Mouse (Mus musculus): ENCODE measurements around the gene Xkrx. TPM values are rescaled to one million over a fixed set of nuclear protein-coding genes. Genes with fewer than 3 reads are reported as not detected.

Xkrx gene
- total and polyA plus RNA-seq, 2 experiments from 2014 or later = 0.05 to 0.98 TPM

GRCm38 (mm10) chrX:134163484-134163883 is 1.6 kb upstream of the Xkrx start:
- Histone ChIP-seq H3K9me3 (ENCODE audit: low read length) (no peaks in the 10 kb centered on the region), H3K4me1 (ENCODE audit: insufficient read depth, low read length) (no peaks in the 10 kb centered on the region), H3K4me2 (ENCODE audit: low read depth, low read length, poor library complexity, severe bottlenecking) (peak overlapping the region; percentile 52), H3K27ac (ENCODE audit: low read depth, low read length) (no peak overlapping the region), H3K9ac (replicated peaks; ENCODE audit: low read length, poor library complexity, severe bottlenecking) (no peak overlapping the region), H3K36me3 (ENCODE audit: insufficient read depth, low read length) (no peaks in the 10 kb centered on the region), H3K4me3 (ENCODE audit: low read depth, low read length) (no peak overlapping the region), H3K27me3 (ENCODE audit: insufficient read depth, low read length) (0 out of 2 replicates have a peak, but pooled peaks cover 5% of the 10 kb centered on the region)
- DNase-seq (ENCODE audit: low spot score) (no peak), ATAC-seq (ENCODE audit: low FRiP score) (no peak)
- TF ChIP-seq CTCF (IDR thresholded peaks at IDR 0.05) = no peak
- 45% methylated on average over 4 of the region's 4 CpGs for WGBS

- Histone ChIP-seq H3K4me3 (ENCODE audit: low read depth, low read length) (peak overlapping the region; percentile 36), H3K9ac (replicated peaks; ENCODE audit: low read length, poor library complexity, severe bottlenecking) (no peak overlapping the region), H3K27me3 (ENCODE audit: insufficient read depth, low read length) (0 out of 2 replicates have a peak, but pooled peaks cover 5% of the 10 kb centered on the region), H3K36me3 (ENCODE audit: insufficient read depth, low read length) (no peaks in the 10 kb centered on the region), H3K4me2 (ENCODE audit: low read depth, low read length, poor library complexity, severe bottlenecking) (peak overlapping the region; percentile 52), H3K9me3 (ENCODE audit: low read length) (no peaks in the 10 kb centered on the region), H3K27ac (ENCODE audit: low read depth, low read length) (no peak overlapping the region), H3K4me1 (ENCODE audit: insufficient read depth, low read length) (no peaks in the 10 kb centered on the region)
- TF ChIP-seq CTCF (IDR thresholded peaks at IDR 0.05) = no peak
- ATAC-seq (ENCODE audit: low FRiP score) (no peak), DNase-seq (ENCODE audit: low spot score) (no peak)
- 26% methylated on average over 11 of the region's 11 CpGs for WGBS
Measured at GRCm38 (mm10) chrX:134162826-134163225, 950 bp upstream of the Xkrx start.

- DNase-seq (ENCODE audit: low spot score) = no peak
- 0 out of 2 replicates have a peak, but pooled peaks cover 5% of the 10 kb centered on the region for H3K27me3 ChIP-seq (ENCODE audit: insufficient read depth, low read length)
- H3K4me2 ChIP-seq (ENCODE audit: low read depth, low read length, poor library complexity, severe bottlenecking) = no peak overlapping the region
- H3K36me3 ChIP-seq (ENCODE audit: insufficient read depth, low read length) = no peaks in the 10 kb centered on the region
- no peak for TF ChIP-seq CTCF (IDR thresholded peaks at IDR 0.05)
- ATAC-seq (ENCODE audit: low FRiP score) = no peak
- no peak overlapping the region for H3K9ac ChIP-seq (replicated peaks; ENCODE audit: low read length, poor library complexity, severe bottlenecking)
- no peaks in the 10 kb centered on the region for H3K9me3 ChIP-seq (ENCODE audit: low read length)
- H3K4me3 ChIP-seq (ENCODE audit: low read depth, low read length) = no peak overlapping the region
- H3K4me1 ChIP-seq (ENCODE audit: insufficient read depth, low read length) = no peaks in the 10 kb centered on the region
- 92% methylated on average over 2 of the region's 2 CpGs for WGBS
- no peak overlapping the region for H3K27ac ChIP-seq (ENCODE audit: low read depth, low read length)
Measured at GRCm38 (mm10) chrX:134160442-134160841, 1.4 kb downstream of the Xkrx start.

GRCm38 (mm10) chrX:134158151-134158550 is 3.7 kb downstream of the Xkrx start:
- H3K4me1 ChIP-seq (ENCODE audit: insufficient read depth, low read length) = no peaks in the 10 kb centered on the region
- no peak for DNase-seq (ENCODE audit: low spot score)
- no peak for ATAC-seq (ENCODE audit: low FRiP score)
- no peak for TF ChIP-seq CTCF (IDR thresholded peaks at IDR 0.05)
- no peaks in the 10 kb centered on the region for H3K9me3 ChIP-seq (ENCODE audit: low read length)
- H3K4me2 ChIP-seq (ENCODE audit: low read depth, low read length, poor library complexity, severe bottlenecking) = no peak overlapping the region
- H3K4me3 ChIP-seq (ENCODE audit: low read depth, low read length) = no peak overlapping the region
- H3K27ac ChIP-seq (ENCODE audit: low read depth, low read length) = no peak overlapping the region
- 0 out of 2 replicates have a peak, but pooled peaks cover 5% of the 10 kb centered on the region for H3K27me3 ChIP-seq (ENCODE audit: insufficient read depth, low read length)
- 38% methylated on average over 7 of the region's 7 CpGs for WGBS
- no peaks in the 10 kb centered on the region for H3K36me3 ChIP-seq (ENCODE audit: insufficient read depth, low read length)
- no peak overlapping the region for H3K9ac ChIP-seq (replicated peaks; ENCODE audit: low read length, poor library complexity, severe bottlenecking)

GRCm38 (mm10) chrX:134141986-134142385 is 19.9 kb downstream of the Xkrx start:
- Histone ChIP-seq H3K27ac (ENCODE audit: low read depth, low read length) (no peak overlapping the region), H3K36me3 (ENCODE audit: insufficient read depth, low read length) (no peaks in the 10 kb centered on the region), H3K9ac (replicated peaks; ENCODE audit: low read length, poor library complexity, severe bottlenecking) (no peak overlapping the region), H3K9me3 (ENCODE audit: low read length) (no peaks in the 10 kb centered on the region), H3K4me1 (ENCODE audit: insufficient read depth, low read length) (no peaks in the 10 kb centered on the region), H3K4me2 (ENCODE audit: low read depth, low read length, poor library complexity, severe bottlenecking) (no peak overlapping the region), H3K4me3 (ENCODE audit: low read depth, low read length) (no peak overlapping the region), H3K27me3 (ENCODE audit: insufficient read depth, low read length) (no peaks in the 10 kb centered on the region)
- DNase-seq (ENCODE audit: low spot score) (no peak), ATAC-seq (ENCODE audit: low FRiP score) (no peak)
- no peak for TF ChIP-seq CTCF (IDR thresholded peaks at IDR 0.05)
- 78% methylated on average over 4 of the region's 4 CpGs for whole genome bisulfite sequencing

GRCm38 (mm10) chrX:134141551-134141950 is 20.3 kb downstream of the Xkrx start:
- no peak for ATAC-seq (ENCODE audit: low FRiP score)

More at GRCm38 (mm10) chrX:134141551-134141950, 20.3 kb downstream of the Xkrx start:
- WGBS = 92% methylated on average over 1 of the region's 1 CpGs
- no peak for DNase-seq (ENCODE audit: low spot score)
- Histone ChIP-seq H3K4me3 (ENCODE audit: low read depth, low read length) (no peak overlapping the region), H3K4me2 (ENCODE audit: low read depth, low read length, poor library complexity, severe bottlenecking) (no peak overlapping the region), H3K4me1 (ENCODE audit: insufficient read depth, low read length) (no peaks in the 10 kb centered on the region), H3K27ac (ENCODE audit: low read depth, low read length) (no peak overlapping the region), H3K9ac (replicated peaks; ENCODE audit: low read length, poor library complexity, severe bottlenecking) (no peak overlapping the region), H3K9me3 (ENCODE audit: low read length) (no peaks in the 10 kb centered on the region), H3K27me3 (ENCODE audit: insufficient read depth, low read length) (no peaks in the 10 kb centered on the region), H3K36me3 (ENCODE audit: insufficient read depth, low read length) (no peaks in the 10 kb centered on the region)
- TF ChIP-seq CTCF (IDR thresholded peaks at IDR 0.05) = no peak
